8 mouse cellular contexts compared by ENCODE assay signal in the genomic region with DNA sequence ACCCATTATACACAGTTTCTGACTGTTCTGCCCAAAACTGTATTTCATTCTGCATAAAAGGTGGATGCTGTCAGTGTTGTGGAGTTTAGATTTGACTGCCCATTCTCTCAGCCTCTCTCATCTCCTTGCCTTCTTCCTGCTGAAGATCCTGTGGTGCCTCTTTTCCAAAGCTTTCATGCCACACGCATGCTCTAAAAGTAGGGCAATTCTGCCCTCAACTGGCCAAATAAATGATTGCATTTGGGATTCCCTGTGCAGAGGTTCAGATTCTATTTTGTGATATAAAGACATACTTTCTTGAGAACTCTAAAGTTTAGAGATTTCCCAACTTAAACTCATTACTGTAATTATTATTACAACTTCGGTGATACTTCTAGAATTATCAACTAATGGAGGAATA.
A peak's percentile ranks its signal among the peaks of the same experiment; 100 is the strongest.
DNase-seq lines count a peak whose midpoint lies in the region; ATAC-seq lines count a peak whose summit lies in the region.

No protein-coding gene starts in this region.

- no peak overlapping the region for H3K4me3 ChIP-seq in heart, embryonic 12.5 days
- no peak overlapping the region for H3K4me3 ChIP-seq in kidney, embryonic 15.5 days (replicated peaks)
- no peak overlapping the region for H3K4me3 ChIP-seq in limb, embryonic 11.5 days (ENCODE audit: low read depth, low read length)

- H3K4me1 ChIP-seq in heart, embryonic 12.5 days (replicated peaks) = no peaks in the 10 kb centered on the region
- no peaks in the 10 kb centered on the region for H3K4me1 ChIP-seq in kidney, embryonic 15.5 days
- H3K4me1 ChIP-seq in limb, embryonic 11.5 days (ENCODE audit: control insufficient read depth, insufficient read depth, low read length) = no peaks in the 10 kb centered on the region

- no peak overlapping the region for H3K4me2 ChIP-seq in heart, embryonic 12.5 days
- no peak overlapping the region for H3K4me2 ChIP-seq in kidney, embryonic 15.5 days
- no peak overlapping the region for H3K4me2 ChIP-seq in limb, embryonic 11.5 days (ENCODE audit: low read depth, severe bottlenecking)

- no peaks in the 10 kb centered on the region for H3K27me3 ChIP-seq in heart, embryonic 12.5 days (replicated peaks)
- H3K27me3 ChIP-seq in kidney, embryonic 15.5 days = no peaks in the 10 kb centered on the region
- no peaks in the 10 kb centered on the region for H3K27me3 ChIP-seq in limb, embryonic 11.5 days (ENCODE audit: control insufficient read depth, insufficient read depth, low read length)

- intact Hi-C loops in heart, postnatal 36 days (cut with DNase I) = no loop called here

- ATAC-seq in heart, embryonic 12.5 days (ENCODE audit: insufficient number of reproducible peaks, low FRiP score) = no peak
- ATAC-seq in kidney, embryonic 15.5 days (replicated peaks; ENCODE audit: low FRiP score) = peak; percentile 54
- ATAC-seq in limb, embryonic 11.5 days (ENCODE audit: insufficient number of reproducible peaks, low FRiP score, low TSS enrichment, low read depth) = no peak; the same call in 1 of the 2 replicates

- DNase-seq in heart, postnatal 36 days = peak; percentile 4 to 7
- DNase-seq in R1 (ENCODE audit: low read depth, low spot score) = peak; percentile 38
- peak; percentile 47 for DNase-seq in embryo, embryonic 9.5 days (ENCODE audit: extremely low spot score)
- DNase-seq in limb, embryonic 11.5 days (ENCODE audit: low spot score) = peak; percentile 69
- peak; percentile 74 for DNase-seq in right cerebral cortex, adult 18-20 months
- DNase-seq in natural killer cell, adult 2 months (ENCODE audit: low spot score in 2 of 2) = no peak

- no peaks in the 10 kb centered on the region for H3K9me3 ChIP-seq in heart, embryonic 12.5 days (replicated peaks)
- no peaks in the 10 kb centered on the region for H3K9me3 ChIP-seq in kidney, embryonic 15.5 days (replicated peaks)
- no peaks in the 10 kb centered on the region for H3K9me3 ChIP-seq in limb, embryonic 11.5 days (ENCODE audit: control insufficient read depth, low read length)

- H3K9ac ChIP-seq in heart, embryonic 12.5 days = no peak overlapping the region
- H3K9ac ChIP-seq in kidney, embryonic 15.5 days = no peak overlapping the region
- H3K9ac ChIP-seq in limb, embryonic 11.5 days (ENCODE audit: low read length) = no peak overlapping the region

- no peaks in the 10 kb centered on the region for H3K36me3 ChIP-seq in heart, embryonic 12.5 days
- no peaks in the 10 kb centered on the region for H3K36me3 ChIP-seq in kidney, embryonic 15.5 days
- no peaks in the 10 kb centered on the region for H3K36me3 ChIP-seq in limb, embryonic 11.5 days (ENCODE audit: control insufficient read depth, insufficient read depth, low read length)

- 12% methylated on average over 2 of the region's 2 CpGs for WGBS in heart, embryonic 12.5 days
- WGBS in kidney, embryonic 15.5 days = 18% methylated on average over 2 of the region's 2 CpGs
- WGBS in limb, embryonic 11.5 days = 15% methylated on average over 2 of the region's 2 CpGs

- no peak overlapping the region for H3K27ac ChIP-seq in heart, embryonic 12.5 days (ENCODE audit: poor library complexity, severe bottlenecking)
- H3K27ac ChIP-seq in kidney, embryonic 15.5 days = no peak overlapping the region
- H3K27ac ChIP-seq in limb, embryonic 11.5 days (replicated peaks; ENCODE audit: low read depth, low read length) = no peak overlapping the region

Comparison
In these comparisons a context has a peak if more than half of its experiments do, and no peak if none do; other contexts are left out.
1. DNase-seq: peak in heart, postnatal 36 days (2 of 2), R1 (single experiment), embryo, embryonic 9.5 days (single experiment), limb, embryonic 11.5 days (single experiment) and right cerebral cortex, adult 18-20 months (single experiment); none in natural killer cell, adult 2 months (0 of 2).